Mouse (Mus musculus) layer of hippocampus, adult 11-12 months (tissue): ENCODE data around the gene Spa17.

Experiments
- DNase-seq: peaks from one replicate; pipeline ENCODE4 v3.0.0; 2022; ENCODE audit warnings: low spot score

The Spa17 gene

GRCm38 (mm10) chr9:37563805-37564204, 49.7 kb downstream of the Spa17 start:
- DNase-seq: no peak

- no peak for DNase-seq
Observed at GRCm38 (mm10) chr9:37560617-37561016, 52.9 kb downstream of the Spa17 start.

GRCm38 (mm10) chr9:37556366-37556765, 57.2 kb downstream of the Spa17 start:
- no peak for DNase-seq

- no peak for DNase-seq
Observed at GRCm38 (mm10) chr9:37554838-37555748, 58.4 kb downstream of the Spa17 start, which contains the start of gene Siae. Gene Siae, plus strand, starts transcription at chr9:37555698.

GRCm38 (mm10) chr9:37554279-37554678, 59.2 kb downstream of the Spa17 start:
- DNase-seq: no peak
